Mouse (Mus musculus) midbrain, postnatal 0 days (tissue): Measurements from ENCODE around the gene Olfr213. TPM values are rescaled to one million over a fixed set of nuclear protein-coding genes. Genes with fewer than 3 reads are reported as not detected.
"Not testable (repeated sequence)": the region's sequence is repeated elsewhere in the genome, so short reads cannot be mapped to it uniquely, and the experiment has no call there.

Source experiments
- ATAC-seq: fragments of 200-750 bp; cut with Nextera tagmentation; 2 replicates; pipeline ENCODE4 v1.8.0; 2017; ENCODE audit warnings: moderate number of reproducible peaks, mild to moderate bottlenecking, moderate TSS enrichment, moderate library complexity; ENCODE audit not compliant: low FRiP score
- DNase-seq: peaks from one replicate; pipeline ENCODE4 v3.0.0-alpha.2; 2015; ENCODE audit warnings: low spot score
- H3K27ac ChIP-seq: fragments of 300-500 bp; sonication (generic); 2 replicates; pipeline ENCODE4 v1.5.1; 2014; ENCODE audit warnings: low read depth, mild to moderate bottlenecking, low read length, mixed read lengths
- H3K27me3 ChIP-seq: fragments of 300-500 bp; sonication (generic); 2 replicates; pipeline ENCODE4 v1.6.1; 2014; ENCODE audit warnings: low read length, control low read depth, mixed read lengths; ENCODE audit not compliant: insufficient read depth
- H3K36me3 ChIP-seq: fragments of 300-500 bp; sonication (generic); 2 replicates; pipeline ENCODE4 v1.6.1; 2014; ENCODE audit warnings: low read length, control low read depth, mixed read lengths; ENCODE audit not compliant: insufficient read depth
- H3K4me1 ChIP-seq: fragments of 300-500 bp; sonication (generic); 2 replicates; pipeline ENCODE4 v1.6.1; 2014; ENCODE audit warnings: mild to moderate bottlenecking, control low read depth, antibody characterized with exemption, low read length, mixed read lengths; ENCODE audit not compliant: insufficient read depth
- H3K4me2 ChIP-seq: fragments of 300-500 bp; sonication (generic); 2 replicates; pipeline ENCODE4 v1.6.1; 2014; ENCODE audit warnings: low read depth, mild to moderate bottlenecking, low read length, mixed read lengths; ENCODE audit not compliant: poor library complexity, severe bottlenecking
- H3K4me3 ChIP-seq: fragments of 300-500 bp; sonication (generic); 2 replicates; pipeline ENCODE4 v1.5.1; 2014; ENCODE audit warnings: low read depth, mild to moderate bottlenecking, low read length, moderate library complexity
- H3K9ac ChIP-seq: fragments of 300-500 bp; sonication (generic); replicated peaks from 2 replicates; pipeline ENCODE4 v1.6.1; 2014; ENCODE audit warnings: mild to moderate bottlenecking, low read length, moderate library complexity, mixed read lengths; ENCODE audit not compliant: poor library complexity, severe bottlenecking
- H3K9me3 ChIP-seq: fragments of 300-500 bp; sonication (generic); 2 replicates; pipeline ENCODE4 v1.6.1; 2016; ENCODE audit warnings: low read length, control low read depth
- CTCF ChIP-seq: IDR thresholded peaks from 2 replicates; pipeline ENCODE4 v1.5.1; 2016; ENCODE audit warnings: antibody characterized with exemption, mild to moderate bottlenecking
- WGBS: fragments of 180-500 bp; shearing (Covaris S2); extraction: QIAGEN DNeasy Blood & Tissue Kit; methylation state at CpG from one replicate; pipeline ENCODE4 v1.1.7; 2014; 5-methylcytosine and 5-hydroxymethylcytosine counted together
- polyA plus RNA-seq: library from polyadenylated mRNA; unstranded; fragments of >200 nt; fragmentation: Nextera tagmentation; extraction: Ambion mirVana; gene quantifications from 2 replicates; pipeline ENCODE4 v1.2.1, GENCODE M21; 2015
- total RNA-seq: library from RNA; depleted of rRNA; stranded (reverse); fragments of >200 nt; gene quantifications from 2 replicates; pipeline ENCODE4 v1.2.3, GENCODE M21; 2014; rRNA removed

Gene Olfr213
- total and polyA plus RNA-seq, 2 experiments from 2014 or later = not detected

- DNase-seq = no peak
- TF ChIP-seq CTCF = no peak
- Histone ChIP-seq H3K36me3 (no peaks in the 10 kb centered on the region), H3K27me3 (no peaks in the 10 kb centered on the region), H3K9me3 (no peaks in the 10 kb centered on the region), H3K4me3 (no peak overlapping the region), H3K27ac (no peak overlapping the region), H3K4me1 (no peaks in the 10 kb centered on the region), H3K4me2 (no peak overlapping the region), H3K9ac (no peak overlapping the region)
- no peak for ATAC-seq
- 87% methylated on average over 2 of the region's 2 CpGs for WGBS
Measured at GRCm38 (mm10) chr6:116542500-116542899, 4.2 kb downstream of the Olfr213 start.

GRCm38 (mm10) chr6:116550841-116551240 is 12.6 kb downstream of the Olfr213 start, which contains the start of gene Gm5580:
Gene Gm5580 (plus strand): TSS chr6:116551141.
- not testable (repeated sequence) for H3K4me2 ChIP-seq, DNase-seq, H3K36me3 ChIP-seq, H3K9me3 ChIP-seq, ATAC-seq, H3K4me1 ChIP-seq, H3K27me3 ChIP-seq, H3K4me3 ChIP-seq, H3K9ac ChIP-seq, H3K27ac ChIP-seq
- 94% methylated on average over 11 of the region's 11 CpGs for WGBS

- 77% methylated on average over 1 of the region's 1 CpGs for WGBS
Measured at GRCm38 (mm10) chr6:116553935-116554334, 15.7 kb downstream of the Olfr213 start, which contains the start of gene Olfr214. Gene Olfr214 (plus strand): TSS chr6:116554235.

GRCm38 (mm10) chr6:116554952-116555351 is 16.7 kb downstream of the Olfr213 start:
- DNase-seq (no peak), ATAC-seq (no peak)
- Histone ChIP-seq H3K27ac (no peak overlapping the region), H3K9me3 (no peaks in the 10 kb centered on the region), H3K9ac (no peak overlapping the region), H3K4me1 (no peaks in the 10 kb centered on the region), H3K27me3 (no peaks in the 10 kb centered on the region), H3K4me3 (no peak overlapping the region), H3K36me3 (no peaks in the 10 kb centered on the region), H3K4me2 (no peak overlapping the region)
- TF ChIP-seq CTCF = no peak
- WGBS = 74% methylated on average over 3 of the region's 3 CpGs

More at GRCm38 (mm10) chr6:116553935-116554334, 15.7 kb downstream of the Olfr213 start, which contains the start of gene Olfr214:
- Histone ChIP-seq H3K4me1 (no peaks in the 10 kb centered on the region), H3K36me3 (no peaks in the 10 kb centered on the region), H3K4me3 (no peak within 1 kb of the TSS), H3K9me3 (no peaks in the 10 kb centered on the region), H3K9ac (no peak within 1 kb of the TSS), H3K27ac (no peak within 1 kb of the TSS), H3K27me3 (no peaks in the 10 kb centered on the region), H3K4me2 (no peak within 1 kb of the TSS)
- DNase-seq (no peak), ATAC-seq (no peak)
- no peak for TF ChIP-seq CTCF

- peak; percentile 76 for TF ChIP-seq CTCF
- 29% methylated on average over 3 of the region's 3 CpGs for WGBS
- Histone ChIP-seq H3K4me1 (no peaks in the 10 kb centered on the region), H3K9me3 (no peaks in the 10 kb centered on the region), H3K27me3 (no peaks in the 10 kb centered on the region), H3K4me3 (no peak overlapping the region), H3K36me3 (no peaks in the 10 kb centered on the region), H3K9ac (no peak overlapping the region), H3K27ac (no peak overlapping the region), H3K4me2 (no peak overlapping the region)
- DNase-seq (peak; percentile 58), ATAC-seq (no peak)
Measured at GRCm38 (mm10) chr6:116569834-116570233, 31.6 kb downstream of the Olfr213 start.

- no peak for DNase-seq
- Histone ChIP-seq H3K4me1 (no peaks in the 10 kb centered on the region), H3K27me3 (no peaks in the 10 kb centered on the region), H3K4me2 (no peak within 1 kb of the TSS), H3K9me3 (no peaks in the 10 kb centered on the region), H3K36me3 (no peaks in the 10 kb centered on the region), H3K9ac (no peak within 1 kb of the TSS), H3K27ac (no peak within 1 kb of the TSS), H3K4me3 (no peak within 1 kb of the TSS)
- no peak for ATAC-seq
- no peak for TF ChIP-seq CTCF
- WGBS = 41% methylated on average over 4 of the region's 4 CpGs
Measured at GRCm38 (mm10) chr6:116584095-116584494, 45.8 kb downstream of the Olfr213 start, which contains the start of gene Olfr215. Gene Olfr215 (minus strand): TSS chr6:116584195.

Other genes starting within 250 kb of the Olfr213 start
- 90.9 and 120 TPM in 2 replicates for gene March8, start 200.4 kb upstream of the Olfr213 start, total RNA-seq
- 34.2 and 38.2 TPM in 2 replicates for gene March8, start 200.4 kb upstream of the Olfr213 start, polyA plus RNA-seq
- gene Alox5, start 77.3 kb upstream of the Olfr213 start, total RNA-seq = 0.57 and 1.6 TPM in 2 replicates
- 0.48 and 0.74 TPM in 2 replicates for gene Alox5, start 77.3 kb upstream of the Olfr213 start, polyA plus RNA-seq
- gene Olfr211, start 49.4 kb upstream of the Olfr213 start, total RNA-seq = not detected in 2 replicates
- gene Olfr211, start 49.4 kb upstream of the Olfr213 start, polyA plus RNA-seq = not detected in 2 replicates
- gene Olfr212, start 31.9 kb upstream of the Olfr213 start, total RNA-seq = not detected in 2 replicates
- 0.07 TPM in 1 of 2 replicates, not detected in the other for gene Olfr212, start 31.9 kb upstream of the Olfr213 start, polyA plus RNA-seq
- not detected in 2 replicates for gene Gm5580, start 12.7 kb downstream of the Olfr213 start, total RNA-seq
- 0.27 and 0.28 TPM in 2 replicates for gene Gm5580, start 12.7 kb downstream of the Olfr213 start, polyA plus RNA-seq
- 0.99 TPM in 1 of 2 replicates, not detected in the other for gene Olfr214, start 15.8 kb downstream of the Olfr213 start, total RNA-seq
- not detected in 2 replicates for gene Olfr214, start 15.8 kb downstream of the Olfr213 start, polyA plus RNA-seq
- gene Olfr215, start 45.7 kb downstream of the Olfr213 start, total RNA-seq = 0.05 TPM in 1 of 2 replicates, not detected in the other
- gene Olfr215, start 45.7 kb downstream of the Olfr213 start, polyA plus RNA-seq = not detected in 2 replicates
- 62.8 and 64.5 TPM in 2 replicates for gene Zfp422, start 90.5 kb downstream of the Olfr213 start, total RNA-seq
- gene Zfp422, start 90.5 kb downstream of the Olfr213 start, polyA plus RNA-seq = 95.0 and 96.4 TPM in 2 replicates
- 1.4 and 5.0 TPM in 2 replicates for gene Depp1, start 112.2 kb downstream of the Olfr213 start, total RNA-seq
- 3.1 TPM in 2 replicates for gene Depp1, start 112.2 kb downstream of the Olfr213 start, polyA plus RNA-seq
- gene Rassf4, start 135.5 kb downstream of the Olfr213 start, total RNA-seq = 6.7 and 7.0 TPM in 2 replicates
- 8.1 and 10.4 TPM in 2 replicates for gene Rassf4, start 135.5 kb downstream of the Olfr213 start, polyA plus RNA-seq
- gene Tmem72, start 178.5 kb downstream of the Olfr213 start, total RNA-seq = 0.19 and 1.4 TPM in 2 replicates
- 0.02 and 0.14 TPM in 2 replicates for gene Tmem72, start 178.5 kb downstream of the Olfr213 start, polyA plus RNA-seq